Mouse (Mus musculus) limb, embryonic 14.5 days (tissue): ENCODE data around the gene Sptssa. TPM values are rescaled to one million over a fixed set of nuclear protein-coding genes. Genes with fewer than 3 reads are reported as not detected.

Experiments
- ATAC-seq: fragments of 200-750 bp; cut with Nextera tagmentation; 2 replicates; pipeline ENCODE4 v1.8.0; 2017; ENCODE audit warnings: low read depth, moderate number of reproducible peaks, moderate TSS enrichment; ENCODE audit not compliant: low FRiP score
- DNase-seq: peaks from one replicate; pipeline ENCODE4 v3.0.0-alpha.2; 2015; ENCODE audit warnings: low spot score
- H3K27ac ChIP-seq: fragments of 300-500 bp; sonication (generic); replicated peaks from 2 replicates; pipeline ENCODE4 v1.5.1; 2014; ENCODE audit warnings: low read depth, mild to moderate bottlenecking, low read length, moderate library complexity, mixed read lengths
- H3K27me3 ChIP-seq: fragments of 300-500 bp; sonication (generic); 2 replicates; pipeline ENCODE4 v1.6.1; 2014; ENCODE audit warnings: low read length, mixed read lengths; ENCODE audit not compliant: control insufficient read depth, insufficient read depth
- H3K36me3 ChIP-seq: fragments of 300-500 bp; sonication (generic); 2 replicates; pipeline ENCODE4 v1.6.1; 2014; ENCODE audit warnings: mild to moderate bottlenecking, low read length, moderate library complexity, mixed read lengths; ENCODE audit not compliant: control insufficient read depth, insufficient read depth
- H3K4me1 ChIP-seq: fragments of 300-500 bp; sonication (generic); 2 replicates; pipeline ENCODE4 v1.6.1; 2014; ENCODE audit warnings: antibody characterized with exemption, low read length, mixed read lengths; ENCODE audit not compliant: control insufficient read depth, insufficient read depth
- H3K4me2 ChIP-seq: fragments of 300-500 bp; sonication (generic); replicated peaks from 2 replicates; pipeline ENCODE4 v1.6.1; 2014; ENCODE audit warnings: low read depth, mild to moderate bottlenecking, low read length, moderate library complexity; ENCODE audit not compliant: severe bottlenecking
- H3K4me3 ChIP-seq: fragments of 300-500 bp; sonication (generic); replicated peaks from 2 replicates; pipeline ENCODE4 v1.5.1; 2014; ENCODE audit warnings: low read length
- H3K9ac ChIP-seq: fragments of 300-500 bp; sonication (generic); 2 replicates; pipeline ENCODE4 v1.6.1; 2014; ENCODE audit warnings: mild to moderate bottlenecking, low read depth, low read length, moderate library complexity; ENCODE audit not compliant: severe bottlenecking
- H3K9me3 ChIP-seq: fragments of 300-500 bp; sonication (generic); 2 replicates; pipeline ENCODE4 v1.6.1; 2016; ENCODE audit warnings: low read length; ENCODE audit not compliant: control insufficient read depth
- POLR2A ChIP-seq: fragments of 200-500 bp; IDR thresholded peaks from 2 replicates; pipeline ENCODE4 v1.8.0; 2012; ENCODE audit warnings: inconsistent platforms, mild to moderate bottlenecking, moderate library complexity, borderline replicate concordance; ENCODE audit not compliant: insufficient read depth, insufficient read length; ENCODE audit errors: extremely low read depth
- WGBS: fragments of 180-500 bp; shearing (Covaris S2); extraction: QIAGEN DNeasy Blood & Tissue Kit; methylation state at CpG from one replicate; pipeline ENCODE4 v1.1.7; 2014; 5-methylcytosine and 5-hydroxymethylcytosine counted together
- polyA plus RNA-seq, 2 experiments: library from polyadenylated mRNA; depleted of rRNA in 1 of 2; stranded (reverse) in 1 of 2; unstranded in 1 of 2; fragments of >200 nt; fragmentation: Nextera tagmentation in 1 of 2; extraction: Ambion mirVana in 1 of 2; gene quantifications; 2 replicates each; pipeline versions ENCODE4 v1.2.1 to v1.2.3; 2012 to 2014

Gene Sptssa
- polyA plus RNA-seq, 2 experiments: 132 to 227 TPM

GRCm38 (mm10) chr12:54643320-54643892, 13.0 kb downstream of the Sptssa start:
- Histone ChIP-seq H3K4me1 (no peaks in the 10 kb centered on the region), H3K27ac (no peak overlapping the region), H3K9ac (no peak overlapping the region), H3K4me2 (no peak overlapping the region), H3K36me3 (peaks cover 14% of the 10 kb centered on the region), H3K27me3 (no peaks in the 10 kb centered on the region), H3K9me3 (no peaks in the 10 kb centered on the region), H3K4me3 (no peak overlapping the region)
- ATAC-seq: no peak
- DNase-seq: no peak
- TF ChIP-seq POLR2A: no peak
- WGBS: 71% methylated on average over 5 of the region's 5 CpGs

GRCm38 (mm10) chr12:54641374-54641773, 15.0 kb downstream of the Sptssa start:
- WGBS: 91% methylated on average over 4 of the region's 4 CpGs
- no peak overlapping the region for H3K4me3 ChIP-seq
- H3K36me3 ChIP-seq: peaks cover 3% of the 10 kb centered on the region
- DNase-seq: no peak
- ATAC-seq: no peak
- no peaks in the 10 kb centered on the region for H3K4me1 ChIP-seq
- H3K27ac ChIP-seq: no peak overlapping the region
- no peak overlapping the region for H3K9ac ChIP-seq
- H3K9me3 ChIP-seq: no peaks in the 10 kb centered on the region
- H3K27me3 ChIP-seq: no peaks in the 10 kb centered on the region
- H3K4me2 ChIP-seq: no peak overlapping the region
- no peak for TF ChIP-seq POLR2A

- Histone ChIP-seq H3K9ac (no peak overlapping the region), H3K9me3 (no peaks in the 10 kb centered on the region), H3K4me1 (no peaks in the 10 kb centered on the region), H3K4me3 (no peak overlapping the region), H3K4me2 (no peak overlapping the region), H3K27me3 (no peaks in the 10 kb centered on the region), H3K27ac (no peak overlapping the region), H3K36me3 (peaks cover 3% of the 10 kb centered on the region; the same call in 1 of the 2 replicates)
- no peak for TF ChIP-seq POLR2A
- no peak for DNase-seq
- 88% methylated on average over 6 of the region's 6 CpGs for WGBS
- no peak for ATAC-seq
Measured at GRCm38 (mm10) chr12:54640259-54640658, 16.1 kb downstream of the Sptssa start.

DNA sequence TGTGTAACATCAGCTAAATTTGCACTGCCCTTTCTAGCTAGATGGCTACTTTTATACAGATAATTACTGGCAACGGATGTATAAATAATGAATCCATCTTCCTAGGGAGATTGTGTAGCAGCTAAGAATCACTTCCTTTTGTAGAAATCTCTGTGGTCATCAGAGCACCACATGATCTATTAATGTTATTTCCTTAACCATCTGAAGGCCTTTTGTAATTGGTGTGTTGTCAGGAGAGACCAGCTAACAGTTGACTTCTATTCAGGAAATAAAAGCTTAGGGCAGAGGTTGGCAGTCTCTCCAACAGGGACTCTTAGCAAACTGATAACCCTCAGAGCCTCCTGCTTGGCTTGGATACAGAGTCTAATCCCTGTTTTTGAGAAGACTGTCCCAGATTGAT, 19.3 kb downstream of the Sptssa start:
- no peak for TF ChIP-seq POLR2A
- Histone ChIP-seq H3K9me3 (no peaks in the 10 kb centered on the region), H3K36me3 (peaks cover 3% of the 10 kb centered on the region; the same call in 1 of the 2 replicates), H3K4me1 (no peaks in the 10 kb centered on the region), H3K4me3 (no peak overlapping the region), H3K9ac (no peak overlapping the region), H3K4me2 (no peak overlapping the region), H3K27ac (no peak overlapping the region), H3K27me3 (no peaks in the 10 kb centered on the region)
- WGBS: 82% methylated on average over 1 of the region's 1 CpGs
- no peak for ATAC-seq
- DNase-seq: no peak

GRCm38 (mm10) chr12:54632141-54632540, 24.2 kb downstream of the Sptssa start:
- 89% methylated on average over 2 of the region's 2 CpGs for WGBS
- H3K4me2 ChIP-seq: no peak overlapping the region
- no peak for TF ChIP-seq POLR2A
- DNase-seq (no peak), ATAC-seq (no peak)
- H3K27me3 ChIP-seq: no peaks in the 10 kb centered on the region
- H3K4me3 ChIP-seq: no peak overlapping the region
- no peaks in the 10 kb centered on the region for H3K36me3 ChIP-seq
- H3K27ac ChIP-seq: no peak overlapping the region
- no peaks in the 10 kb centered on the region for H3K9me3 ChIP-seq
- no peaks in the 10 kb centered on the region for H3K4me1 ChIP-seq
- no peak overlapping the region for H3K9ac ChIP-seq
